Mouse (Mus musculus): ENCODE measurements around the gene Vdac2.
A peak's percentile ranks its signal among the peaks of the same experiment; 100 is the strongest.

Gene Vdac2

DNA sequence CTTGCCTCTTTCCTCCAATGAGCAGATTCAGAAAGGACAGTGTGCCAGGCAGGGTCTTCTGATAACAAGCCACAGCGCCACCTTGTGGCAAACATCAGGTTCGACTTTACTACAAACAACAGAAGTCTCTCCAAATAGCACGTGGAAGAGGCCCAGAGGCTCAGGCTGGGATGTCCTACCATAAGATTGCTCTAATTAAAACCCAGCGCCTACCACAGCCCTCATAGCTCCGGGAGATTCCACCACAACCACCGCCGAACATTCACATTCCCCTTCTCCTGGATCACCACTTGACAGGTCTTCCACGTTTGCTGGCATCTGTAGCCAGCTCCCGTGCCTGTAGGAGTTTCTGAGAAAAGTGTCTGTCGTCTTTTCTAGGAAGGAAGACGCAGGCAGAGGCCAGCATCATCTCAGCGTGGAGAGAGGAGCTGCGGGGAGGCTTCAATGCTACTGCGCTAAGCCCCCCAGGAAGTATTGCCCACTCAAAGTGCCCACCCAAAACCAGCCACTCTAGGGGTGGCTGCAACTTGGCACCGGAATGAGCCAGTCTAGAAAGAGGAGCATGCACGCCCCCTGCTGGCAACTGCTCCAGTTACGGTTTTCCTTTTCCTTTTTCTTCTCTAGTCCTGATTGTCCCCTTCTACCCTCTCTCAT, 28.5 kb downstream of the Vdac2 start:
- peak; percentile 66 to 81 for DNase-seq

DNA sequence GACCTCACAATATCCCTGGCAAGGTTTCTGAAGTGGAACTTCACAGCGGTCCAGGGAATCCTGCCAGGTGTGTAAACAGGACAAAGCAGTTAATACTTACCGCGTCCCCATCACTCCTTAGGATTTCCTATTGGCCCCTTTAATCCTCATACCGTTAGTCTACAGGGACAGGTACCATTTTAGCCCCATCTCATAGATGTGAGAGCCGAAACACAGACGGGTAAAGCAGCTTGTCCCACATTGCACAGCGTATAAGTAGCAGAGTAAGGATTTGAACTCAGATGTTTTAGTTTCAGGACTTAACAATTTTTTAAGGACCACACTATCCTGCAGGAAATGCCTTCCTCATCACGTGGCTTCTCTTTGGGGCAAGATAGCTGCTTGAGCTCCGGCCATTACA, 29.2 kb downstream of the Vdac2 start:
- DNase-seq = no peak

DNA sequence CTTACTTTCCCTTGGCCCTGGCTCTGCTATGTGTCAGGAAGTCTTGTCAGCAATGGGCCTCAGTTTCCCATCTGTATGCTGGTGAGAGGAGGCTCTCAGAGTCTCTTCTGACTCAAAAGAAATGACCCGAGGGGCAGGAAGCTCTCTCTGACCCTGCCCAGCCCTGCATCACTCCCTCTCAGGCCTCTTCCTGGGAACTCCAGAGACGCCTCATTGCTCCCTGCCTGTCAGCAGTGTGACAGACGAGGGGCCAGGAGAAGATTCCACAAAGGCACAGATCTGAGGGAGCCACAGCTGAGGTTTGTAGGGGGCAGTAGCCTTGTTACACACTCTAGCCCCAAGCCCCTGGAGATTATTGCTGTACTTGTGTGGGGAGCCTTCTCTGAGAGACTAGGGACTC, 30.9 kb downstream of the Vdac2 start:
- no peak for DNase-seq

DNA sequence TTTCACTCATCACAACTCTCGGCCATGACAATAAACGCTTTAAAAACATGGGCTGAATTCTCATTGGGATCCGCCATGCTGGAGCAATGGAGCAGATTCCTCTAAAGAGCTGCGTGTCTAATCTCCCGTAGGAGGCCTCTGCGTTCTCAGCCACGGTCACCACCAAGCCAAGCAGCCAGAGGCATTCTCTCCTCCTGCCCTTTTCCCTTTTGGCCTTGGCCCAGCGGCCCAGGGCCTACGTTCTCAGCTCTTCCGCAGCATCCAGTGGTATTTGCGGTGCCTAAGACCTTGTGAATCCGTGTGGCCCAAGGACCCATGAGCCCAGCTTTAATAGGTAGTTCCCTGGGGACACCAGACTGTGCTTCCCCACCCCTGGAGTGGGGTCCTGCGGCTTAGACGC, 31.8 kb downstream of the Vdac2 start:
- DNase-seq = no peak

DNA sequence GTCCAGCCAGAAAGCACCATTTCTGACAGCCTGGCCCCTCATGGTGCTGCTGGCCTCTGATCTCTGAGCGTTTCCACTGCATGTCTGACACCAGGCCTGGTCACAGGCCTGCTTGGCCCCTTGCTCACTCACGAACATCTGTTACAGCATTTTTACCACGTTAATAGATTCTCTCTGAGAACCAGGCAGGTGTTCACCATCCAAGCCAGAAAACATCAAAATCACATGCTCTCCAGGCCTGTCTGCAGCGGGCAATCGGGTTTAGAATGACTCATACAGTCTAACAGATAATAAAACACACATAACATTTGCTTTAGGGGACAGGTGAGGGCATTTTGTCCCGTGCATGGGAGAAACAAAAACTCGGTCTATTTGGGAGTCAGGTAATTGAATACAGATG, 41.3 kb downstream of the Vdac2 start:
- DNase-seq = no peak

DNA sequence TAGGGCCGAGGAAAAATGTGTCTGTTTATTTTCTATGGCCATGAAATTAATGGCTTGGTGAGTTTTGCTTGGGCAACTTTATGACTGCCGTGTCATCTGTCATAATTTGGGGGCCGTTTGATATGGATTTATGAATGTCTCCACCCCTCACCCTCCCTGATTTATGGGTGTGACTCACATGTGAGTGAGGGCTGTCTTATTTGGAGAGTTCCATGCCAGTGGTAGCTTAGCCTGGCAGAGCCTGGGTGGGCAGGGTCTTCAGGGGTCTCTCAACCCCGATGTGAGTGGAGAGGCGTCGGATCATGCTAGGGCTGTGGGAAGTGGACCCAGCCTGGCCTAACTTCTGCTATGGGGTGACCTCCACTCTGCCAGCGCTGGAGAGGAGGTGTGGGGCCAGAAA, 41.8 kb downstream of the Vdac2 start:
- DNase-seq = no peak

DNA sequence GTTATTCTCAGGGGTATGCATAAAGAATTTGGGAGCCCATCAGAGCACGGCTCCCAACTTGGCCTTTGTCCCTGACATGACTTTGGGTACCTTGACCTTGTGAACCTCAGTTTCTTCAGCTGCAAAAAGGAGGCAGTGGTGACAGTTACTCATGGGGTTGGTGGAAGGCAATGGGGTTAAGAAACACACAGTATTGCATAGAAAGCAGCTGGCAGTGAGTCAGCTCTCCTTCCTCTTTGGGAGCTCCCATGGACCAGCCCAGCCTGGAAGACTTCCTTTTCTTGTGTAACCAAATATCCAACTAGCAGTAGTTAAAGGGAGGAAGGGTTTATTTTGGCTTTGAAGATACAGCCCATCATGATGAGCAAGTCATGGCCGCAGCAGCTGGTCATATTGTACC, 65.4 kb downstream of the Vdac2 start:
- no peak for DNase-seq

DNA sequence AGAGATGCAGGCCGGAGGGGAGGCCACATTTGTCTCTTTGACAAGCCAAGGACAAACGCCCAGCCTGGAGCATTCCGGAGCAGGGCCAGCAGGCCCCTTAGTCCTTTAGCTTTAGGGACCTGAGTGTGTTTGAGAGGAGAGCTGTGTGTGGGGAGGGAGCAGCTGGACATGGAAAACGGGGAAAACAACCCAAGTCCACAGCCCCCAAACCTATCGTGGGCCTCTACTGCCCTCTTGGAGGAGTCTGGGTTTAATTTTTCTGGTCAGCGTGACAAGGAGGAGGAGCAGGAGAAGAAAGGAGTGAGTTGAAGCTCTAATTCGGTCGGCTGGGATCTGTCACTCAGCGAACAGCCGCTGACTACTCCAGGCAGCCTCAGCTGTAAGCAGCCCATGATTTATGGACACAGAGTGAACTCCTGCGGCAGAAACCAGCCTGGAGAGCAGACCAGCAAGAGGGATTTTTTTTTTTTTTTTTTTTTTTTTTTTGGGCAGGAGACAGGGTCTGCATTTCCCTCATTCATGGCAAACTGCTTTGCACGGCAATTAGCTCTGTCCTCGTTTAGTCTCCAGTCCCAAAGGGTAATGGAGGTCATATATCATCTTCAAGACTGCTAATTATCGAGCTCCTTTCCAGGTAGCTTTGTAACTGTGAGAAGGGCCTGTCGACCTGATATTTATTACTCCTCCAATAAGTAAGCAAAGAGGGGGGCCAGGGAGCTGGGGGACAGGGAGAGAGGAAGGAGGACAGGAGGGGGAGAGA, 66.7 kb downstream of the Vdac2 start:
- no peak for DNase-seq

DNA sequence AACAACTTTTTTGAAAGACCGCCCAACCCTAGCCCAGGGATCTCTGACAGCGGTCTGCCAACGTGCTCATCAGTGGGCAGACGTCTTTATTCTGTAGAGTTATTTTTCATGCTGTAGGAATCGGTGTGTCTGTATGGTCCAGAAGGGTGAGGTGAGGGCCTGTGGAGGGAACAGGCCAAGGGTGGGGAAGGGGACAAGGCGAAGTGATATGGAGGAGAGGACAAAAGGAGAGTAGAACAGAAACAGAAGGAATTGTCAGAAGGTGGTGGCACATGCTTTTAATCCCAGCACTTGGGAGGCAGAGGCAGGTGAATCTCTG, 67.3 kb downstream of the Vdac2 start:
- DNase-seq = no peak
